Mouse (Mus musculus) ES-E14 (cell line): ENCODE results near the gene Gm17364.

Experiments
- CHD2 ChIP-seq: IDR thresholded peaks from 2 replicates; pipeline ENCODE4 v1.6.1; 2014; ENCODE audit warnings: mild to moderate bottlenecking, low read depth, low read length, inconsistent platforms
- HCFC1 ChIP-seq: IDR thresholded peaks from 2 replicates; pipeline ENCODE4 v1.6.1; 2012; ENCODE audit warnings: low read length, inconsistent platforms, borderline replicate concordance; ENCODE audit not compliant: insufficient read depth
- MAFK ChIP-seq: IDR thresholded peaks from 2 replicates; pipeline ENCODE4 v1.6.1; 2014; ENCODE audit warnings: mild to moderate bottlenecking, low read depth, low read length, inconsistent platforms; ENCODE audit not compliant: insufficient read depth
- ZC3H11A ChIP-seq: IDR thresholded peaks from 2 replicates; pipeline ENCODE4 v1.6.1; 2012; ENCODE audit warnings: low read depth, mild to moderate bottlenecking, inconsistent platforms, low read length, borderline replicate concordance

DNA sequence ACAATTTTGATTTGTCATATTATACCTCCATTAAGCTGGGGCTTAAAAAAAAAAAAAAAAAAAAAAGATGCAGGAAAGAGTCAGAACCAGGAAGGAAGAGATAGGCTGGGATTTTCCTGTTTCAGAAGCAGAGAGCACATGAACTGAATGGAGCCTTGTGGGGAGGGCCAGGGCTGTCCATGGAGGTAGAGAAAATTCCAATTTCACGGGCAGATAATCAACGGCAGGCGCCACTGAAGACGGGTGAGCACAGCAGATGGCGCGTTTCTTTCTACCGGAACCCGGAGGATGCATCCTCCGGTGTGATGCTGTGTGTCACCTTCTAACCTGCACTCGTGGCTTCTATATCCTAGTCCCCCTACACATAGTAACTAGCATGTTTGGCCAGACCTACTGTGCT lies 22.6 kb upstream of the Gm17364 start:
- no peak for TF ChIP-seq CHD2
- TF ChIP-seq MAFK, result no peak
- no peak for TF ChIP-seq ZC3H11A
- TF ChIP-seq HCFC1, result no peak
